Mouse (Mus musculus) megakaryocyte, embryonic 14.5 days (primary cell): ENCODE results near the gene Dhrs13.

Experiments used
- FLI1 ChIP-seq: IDR thresholded peaks from 2 replicates; pipeline ENCODE4 v1.6.1; 2012; ENCODE audit warnings: low read length, inconsistent platforms, mixed read lengths
- GATA1 ChIP-seq: IDR thresholded peaks from 3 replicates; pipeline ENCODE4 v1.6.1; 2012; ENCODE audit warnings: mixed read lengths, low read length, inconsistent platforms, borderline replicate concordance

GRCm38 (mm10) chr11:78029240-78029639, 2.8 kb upstream of the Dhrs13 start:
- TF ChIP-seq GATA1, result no peak
- TF ChIP-seq FLI1, result no peak
